Mouse (Mus musculus): ENCODE data around the gene Rab43.

Rab43 gene

GRCm38 (mm10) chr6:87751574-87751973 is 60.4 kb downstream of the Rab43 start:
- DNase-seq (ENCODE audit: low read depth, low spot score), result no peak

DNA sequence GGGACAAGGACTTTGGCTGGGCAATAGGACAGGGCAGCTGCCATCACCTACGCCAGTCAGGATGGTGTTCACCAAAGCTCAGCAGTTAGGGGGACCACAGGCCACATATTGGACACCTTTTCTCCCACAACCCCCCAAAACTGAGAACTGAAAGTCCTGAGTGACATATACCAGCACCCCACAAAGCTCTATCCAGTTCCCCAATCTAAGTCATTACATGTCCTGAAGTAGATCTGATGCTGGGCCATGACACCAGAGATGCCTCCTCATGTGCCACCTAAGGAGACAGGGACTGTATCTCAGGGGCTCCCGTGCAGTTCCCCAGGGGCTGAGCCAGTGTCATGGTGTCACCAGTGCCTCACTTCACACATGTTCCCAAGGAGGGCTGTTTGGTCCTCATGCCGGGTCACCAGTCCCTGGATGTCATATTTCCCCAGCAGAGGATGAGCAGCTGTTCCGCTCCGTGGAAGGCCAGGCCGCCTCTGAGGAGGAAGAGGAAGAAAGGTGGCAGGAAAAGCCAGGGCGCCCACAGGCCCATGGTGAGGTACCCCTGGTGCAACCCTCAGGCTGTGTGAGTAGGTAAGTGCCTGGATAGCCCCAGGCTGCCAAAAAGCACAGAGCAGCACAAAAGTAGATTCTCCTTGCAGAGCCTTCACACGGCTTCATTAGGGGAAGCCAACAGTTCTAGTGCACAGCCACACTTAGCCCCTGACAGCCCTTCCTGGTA is 61.6 kb downstream of the Rab43 start:
- DNase-seq (ENCODE audit: low read depth, low spot score), result no peak

- DNase-seq (ENCODE audit: low read depth, low spot score), result no peak
Observed at GRCm38 (mm10) chr6:87748531-87748930, 63.4 kb downstream of the Rab43 start.

GRCm38 (mm10) chr6:87748078-87748477 is 63.9 kb downstream of the Rab43 start:
- DNase-seq (ENCODE audit: low read depth, low spot score), result no peak

DNA sequence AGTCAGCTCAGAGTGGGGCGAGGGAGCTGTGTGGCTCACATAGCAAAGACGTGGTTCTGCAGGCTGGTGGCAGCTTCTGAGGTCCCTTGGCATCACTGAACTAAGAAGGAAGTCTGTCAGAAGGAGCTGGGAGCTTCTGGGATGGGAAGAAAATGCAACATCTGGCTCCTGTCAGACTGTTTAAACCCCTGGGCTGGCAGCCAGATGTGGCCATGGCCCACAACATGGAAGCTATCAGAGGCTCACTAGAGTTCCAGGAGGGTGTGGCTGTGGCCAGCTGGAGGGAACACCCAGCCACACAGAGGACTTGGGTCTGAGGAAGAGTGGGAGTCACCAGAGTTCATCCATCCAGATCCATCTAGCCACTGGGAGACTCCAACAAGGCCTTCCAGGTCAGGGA is 65.1 kb downstream of the Rab43 start:
- no peak for DNase-seq (ENCODE audit: low read depth, low spot score)

GRCm38 (mm10) chr6:87746059-87746458 is 65.9 kb downstream of the Rab43 start:
- no peak for DNase-seq (ENCODE audit: low read depth, low spot score)

- DNase-seq (ENCODE audit: low read depth, low spot score), result no peak
Observed at GRCm38 (mm10) chr6:87745301-87745700, 66.7 kb downstream of the Rab43 start.

DNA sequence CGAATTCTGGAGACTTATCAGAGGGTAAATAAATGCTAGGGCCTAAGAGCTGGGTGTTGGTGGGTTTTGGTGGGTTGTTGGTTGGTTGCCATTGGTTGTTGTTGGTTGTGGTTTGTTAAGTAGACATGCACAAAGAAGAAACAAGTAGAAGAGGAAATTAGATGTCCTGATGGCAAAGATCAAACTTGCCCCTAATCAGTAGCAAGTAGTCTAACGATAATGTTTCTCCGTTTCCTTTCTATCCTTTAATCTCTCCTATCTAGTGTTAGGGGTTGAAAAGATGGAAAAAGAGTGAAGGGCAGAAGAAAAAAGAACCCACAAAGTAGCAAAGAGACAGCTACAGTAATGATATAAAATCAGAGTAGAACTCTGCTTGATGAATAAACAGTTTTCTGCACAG is 67.3 kb downstream of the Rab43 start:
- no peak for DNase-seq (ENCODE audit: low read depth, low spot score)

GRCm38 (mm10) chr6:87743281-87743680 is 68.7 kb downstream of the Rab43 start:
- no peak for DNase-seq (ENCODE audit: low read depth, low spot score)

DNA sequence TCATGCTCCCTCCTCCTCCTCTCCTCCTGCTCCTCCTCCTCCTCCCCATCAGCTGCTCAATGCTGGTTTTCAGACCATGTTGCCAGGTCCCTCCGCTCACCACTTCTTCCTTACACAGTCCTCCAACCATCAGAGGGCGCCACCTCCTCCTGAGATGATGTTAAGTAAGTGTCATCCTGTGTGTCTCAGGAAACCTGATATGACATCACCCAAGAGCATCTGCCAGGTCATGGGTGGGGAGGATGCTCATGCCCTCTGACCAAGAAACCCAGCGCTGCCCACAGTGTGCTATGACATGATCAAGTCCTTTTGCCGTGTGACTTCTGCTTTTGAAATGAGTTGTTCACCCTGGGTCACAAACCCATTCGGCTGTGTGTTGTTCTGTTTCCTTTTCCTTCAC is 69.2 kb downstream of the Rab43 start:
- DNase-seq (ENCODE audit: low read depth, low spot score), result no peak

- no peak for DNase-seq (ENCODE audit: low read depth, low spot score)
Observed at GRCm38 (mm10) chr6:87741978-87742377, 70.0 kb downstream of the Rab43 start.

DNA sequence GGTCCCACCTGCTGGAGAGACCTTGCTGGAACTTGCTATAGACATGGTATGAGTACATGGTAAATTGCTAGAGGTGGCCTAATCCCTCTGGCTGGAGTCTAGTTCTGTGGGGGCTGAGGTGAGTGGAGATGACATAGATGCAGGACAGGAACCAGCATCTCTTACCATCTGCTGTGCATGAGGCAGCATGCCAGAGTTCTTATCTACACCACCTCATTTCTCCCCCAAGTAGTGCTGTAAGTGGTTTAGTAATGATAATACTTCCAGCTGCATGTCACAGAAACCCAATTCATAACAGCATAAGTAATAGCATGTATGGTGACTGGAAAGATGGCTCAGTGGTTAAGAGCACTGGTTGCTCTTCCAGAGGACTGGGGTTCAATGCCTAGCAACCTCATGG is 71.5 kb downstream of the Rab43 start:
- no peak for DNase-seq (ENCODE audit: low read depth, low spot score)

- no peak for DNase-seq (ENCODE audit: low read depth, low spot score)
Observed at GRCm38 (mm10) chr6:87739898-87740297, 72.1 kb downstream of the Rab43 start.
